ENCODE assay signal across 13 mouse cellular contexts in the genomic region with DNA sequence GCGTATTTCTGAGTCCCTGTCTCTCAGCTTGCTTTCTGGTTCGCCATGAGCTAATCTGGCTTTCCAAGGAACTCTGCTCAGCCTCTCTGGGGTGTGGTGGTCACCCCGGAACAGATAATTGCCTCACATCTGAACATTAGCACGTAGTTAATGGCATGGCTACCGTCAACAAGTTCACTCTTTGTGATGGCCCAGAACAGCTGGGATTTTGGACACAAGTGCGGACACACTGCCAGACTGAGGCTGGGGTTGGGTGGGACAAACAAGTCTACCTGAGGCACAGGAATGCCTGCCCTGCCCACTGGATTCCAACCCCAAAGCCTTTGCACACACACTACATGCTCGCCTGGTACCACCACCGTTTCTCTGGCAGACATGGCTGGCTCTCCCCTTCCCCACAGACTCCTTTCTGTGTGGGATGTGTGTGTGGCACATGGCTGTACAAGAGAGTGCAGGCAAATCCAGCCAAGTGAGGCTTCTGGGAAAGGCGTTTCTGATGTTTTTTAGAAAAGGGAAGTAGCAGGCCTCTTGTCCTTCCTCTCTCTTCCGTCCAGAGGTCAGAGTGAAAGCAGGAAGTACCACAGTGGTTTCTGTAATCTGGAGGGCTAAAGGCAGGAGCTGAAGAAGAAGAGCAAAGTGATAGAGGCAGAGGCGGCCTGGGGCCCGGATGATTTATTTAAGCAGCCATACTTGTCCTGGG.
A peak's percentile ranks its signal among the peaks of the same experiment; 100 is the strongest.
DNase-seq lines count a peak whose midpoint lies in the region; ATAC-seq and TF ChIP-seq lines count a peak whose summit lies in the region.
"Had no signal": no experiment of that assay in that cellular context is flagged by ENCODE, and none has a peak within 500 bp of the region (broad histone marks: within the 10 kb centered on the region; RNA-seq: fewer than 3 reads in every experiment).

No protein-coding gene starts in this region.

- 67% methylated on average over 12 of the region's 12 CpGs for WGBS in lung, adult 2 months
- 38% methylated on average over 12 of the region's 12 CpGs for WGBS in liver, embryonic 15.5 days (ENCODE audit: insufficient replicate concordance)

- peaks cover 5% of the 10 kb centered on the region; the same call in 1 of the 2 replicates for H3K4me1 ChIP-seq in lung, adult 2 months (ENCODE audit: control insufficient read depth, insufficient read depth, low read length)
- H3K4me1 ChIP-seq in bone marrow macrophage, adult 2 months (ENCODE audit: control insufficient read depth, insufficient read depth, low read length), result peaks cover 47% of the 10 kb centered on the region
- peaks cover 16% of the 10 kb centered on the region for H3K4me1 ChIP-seq in liver, embryonic 15.5 days (replicated peaks)
- H3K4me1 ChIP-seq: neural tube, embryonic 12.5 days had no signal

- H3K27me3 ChIP-seq in liver, embryonic 15.5 days, result no peaks in the 10 kb centered on the region
- no peaks in the 10 kb centered on the region for H3K27me3 ChIP-seq in splenic B cell, adult 2 months (ENCODE audit: control insufficient read depth, insufficient read depth, low read length, poor library complexity, severe bottlenecking)
- H3K27me3 ChIP-seq: hindbrain, embryonic 12.5 days; neural tube, embryonic 12.5 days had no signal

- H3K9ac ChIP-seq in liver, embryonic 15.5 days, result no peak overlapping the region
- H3K9ac ChIP-seq: hindbrain, embryonic 12.5 days; neural tube, embryonic 12.5 days had no signal

- H3K9me3 ChIP-seq in liver, embryonic 15.5 days (replicated peaks), result no peaks in the 10 kb centered on the region
- H3K9me3 ChIP-seq: hindbrain, embryonic 12.5 days; neural tube, embryonic 12.5 days had no signal

- H3K4me2 ChIP-seq in liver, embryonic 15.5 days, result no peak overlapping the region
- H3K4me2 ChIP-seq: hindbrain, embryonic 12.5 days; neural tube, embryonic 12.5 days had no signal

- intact Hi-C loops in left cerebral cortex, postnatal 14 days (cut with DNase I), result no loop called here

- H3K4me3 ChIP-seq in lung, adult 2 months (replicated peaks; ENCODE audit: extremely low read depth, low read depth, low read length), result no peak overlapping the region
- no peak overlapping the region for H3K4me3 ChIP-seq in bone marrow macrophage, adult 2 months (ENCODE audit: insufficient read depth, low read length)
- no peak overlapping the region for H3K4me3 ChIP-seq in liver, embryonic 15.5 days (replicated peaks)
- H3K4me3 ChIP-seq: hindbrain, embryonic 12.5 days; left cerebral cortex, adult 2 months; neural tube, embryonic 12.5 days had no signal

- DNase-seq in lung, postnatal 25 days (ENCODE audit: low spot score), result peak; percentile 58
- no peak for DNase-seq in lung, adult 2 months
- peak; percentile 69 for DNase-seq in splenic B cell, adult 2 months (ENCODE audit: low read depth, low spot score)
- no peak for DNase-seq in frontal cortex, adult 2 months (ENCODE audit: extremely low spot score in 1 of 2, low spot score in 1 of 2)
- DNase-seq in MN1 (ENCODE audit: low spot score), result no peak
- DNase-seq in left cerebral cortex, postnatal 14 days (ENCODE audit: low spot score in 2 of 2), result no peak
- DNase-seq: right cerebral cortex, postnatal 14 days had no signal

- no peak for TF ChIP-seq POLR2A in lung, adult 2 months (IDR thresholded peaks at IDR 0.05; ENCODE audit: borderline replicate concordance, extremely low read depth, low read depth, low read length)
- TF ChIP-seq POLR2A in bone marrow macrophage, adult 2 months (IDR thresholded peaks at IDR 0.05; ENCODE audit: borderline replicate concordance, low read depth, low read length), result 0 out of 2 replicates have a peak, but pooled peaks have one; percentile 15

- H3K27ac ChIP-seq in bone marrow macrophage, adult 2 months (ENCODE audit: insufficient read depth, low read depth, low read length), result peak overlapping the region; percentile 84
- peak overlapping the region; percentile 20; the same call in 1 of the 2 replicates for H3K27ac ChIP-seq in liver, embryonic 15.5 days (replicated peaks)
- H3K27ac ChIP-seq: hindbrain, embryonic 12.5 days; kidney, postnatal 0 days; left cerebral cortex, adult 2 months; neural tube, embryonic 12.5 days had no signal

- no peak for TF ChIP-seq CTCF in lung, adult 2 months (IDR thresholded peaks at IDR 0.05; ENCODE audit: insufficient read depth, low read length)
- no peak for TF ChIP-seq CTCF in bone marrow macrophage, adult 2 months (IDR thresholded peaks at IDR 0.05; ENCODE audit: low read depth, low read length)

- H3K36me3 ChIP-seq in liver, embryonic 15.5 days (replicated peaks), result no peaks in the 10 kb centered on the region
- no peaks in the 10 kb centered on the region for H3K36me3 ChIP-seq in splenic B cell, adult 2 months (ENCODE audit: control insufficient read depth, insufficient read depth, low read length, poor library complexity, severe bottlenecking)
- H3K36me3 ChIP-seq: hindbrain, embryonic 12.5 days; neural tube, embryonic 12.5 days had no signal

- no peak for ATAC-seq in liver, embryonic 15.5 days (ENCODE audit: insufficient read depth)

Comparison
In these comparisons a context has a peak if more than half of its experiments do, and no peak if none do; other contexts are left out.
1. DNase-seq: peak in lung, postnatal 25 days (single experiment) and splenic B cell, adult 2 months (single experiment); none in lung, adult 2 months (single experiment), frontal cortex, adult 2 months (0 of 2), MN1 (single experiment) and left cerebral cortex, postnatal 14 days (0 of 2).